Mouse (Mus musculus): ENCODE data around the gene Mpig6b. TPM values are rescaled to one million over a fixed set of nuclear protein-coding genes. Genes with fewer than 3 reads are reported as not detected.

Mpig6b gene
- polyA plus RNA-seq, 2 experiments = 2.3 to 4.0 TPM

GRCm38 (mm10) chr17:35058911-35059892, 6.8 kb downstream of the Mpig6b start, which contains the start of gene Ddah2:
Gene Ddah2, plus strand, starts transcription at chr17:35059035.
- peak within 1 kb of the TSS; percentile 86 for H3K4me2 ChIP-seq (ENCODE audit: low read depth)
- no peaks in the 10 kb centered on the region for H3K9me3 ChIP-seq (ENCODE audit: control insufficient read depth, low read length)
- peaks cover 4% of the 10 kb centered on the region for H3K27me3 ChIP-seq (ENCODE audit: control insufficient read depth, insufficient read depth, low read length)
- peak within 1 kb of the TSS; percentile 35 for H3K9ac ChIP-seq (replicated peaks)
- WGBS (ENCODE audit: insufficient replicate concordance) = under 1% methylated on average over 57 of the region's 57 CpGs
- peak; percentile 93 for TF ChIP-seq CTCF (IDR thresholded peaks at IDR 0.05; ENCODE audit: low read depth)
- 0 out of 2 replicates have a peak, but pooled peaks have one; percentile 6 for TF ChIP-seq EP300 (IDR thresholded peaks at IDR 0.05; ENCODE audit: low read depth)
- peak within 1 kb of the TSS; percentile 49 to 60 for H3K4me3 ChIP-seq (ENCODE audit: insufficient read depth in 1 of 2, low read depth in 2 of 2, low read length in 2 of 2)
- H3K27ac ChIP-seq = no peak within 1 kb of the TSS
- peaks cover 4 to 8% of the 10 kb centered on the region in 2 experiments; a peak in 3 of 4 replicates for H3K4me1 ChIP-seq (replicated peaks; ENCODE audit: control insufficient read depth in 2 of 2, insufficient read depth in 2 of 2, low read length in 1 of 2)
- ATAC-seq (ENCODE audit: insufficient read depth) = peak; percentile 70
- DNase-seq (ENCODE audit: low read depth in 3 of 3, low spot score in 3 of 3) = no peak
- peaks cover 18% of the 10 kb centered on the region for H3K36me3 ChIP-seq (replicated peaks; ENCODE audit: control insufficient read depth, insufficient read depth, low read depth)

- Histone ChIP-seq H3K36me3 (replicated peaks; ENCODE audit: control insufficient read depth, insufficient read depth, low read depth) (peaks cover 27% of the 10 kb centered on the region), H3K27ac (no peak overlapping the region), H3K4me1 (replicated peaks; ENCODE audit: control insufficient read depth in 2 of 2, insufficient read depth in 2 of 2, low read length in 1 of 2) (peaks cover 4 to 8% of the 10 kb centered on the region in 2 experiments; a peak in 3 of 4 replicates), H3K4me2 (ENCODE audit: low read depth) (no peak overlapping the region; the same call in 1 of the 2 replicates), H3K9me3 (ENCODE audit: control insufficient read depth, low read length) (no peaks in the 10 kb centered on the region), H3K9ac (replicated peaks) (no peak overlapping the region), H3K4me3 (ENCODE audit: insufficient read depth in 1 of 2, low read depth in 2 of 2, low read length in 2 of 2) (no peak overlapping the region), H3K27me3 (ENCODE audit: control insufficient read depth, insufficient read depth, low read length) (no peaks in the 10 kb centered on the region; the same call in 1 of the 2 replicates)
- 63% methylated on average over 9 of the region's 9 CpGs for WGBS (ENCODE audit: insufficient replicate concordance)
- DNase-seq (ENCODE audit: low read depth in 3 of 3, low spot score in 3 of 3) (no peak), ATAC-seq (ENCODE audit: insufficient read depth) (no peak)
- no peak for TF ChIP-seq EP300 (IDR thresholded peaks at IDR 0.05; ENCODE audit: low read depth)
Measured at GRCm38 (mm10) chr17:35058316-35058715, 7.7 kb downstream of the Mpig6b start.

GRCm38 (mm10) chr17:35057090-35057489, 8.9 kb downstream of the Mpig6b start:
- WGBS (ENCODE audit: insufficient replicate concordance) = 21% methylated on average over 3 of the region's 3 CpGs
- H3K27ac ChIP-seq = no peak overlapping the region

GRCm38 (mm10) chr17:35055691-35056495, 10.1 kb downstream of the Mpig6b start:
- no peak for TF ChIP-seq CTCF (IDR thresholded peaks at IDR 0.05; ENCODE audit: low read depth)
- no peak for TF ChIP-seq EP300 (IDR thresholded peaks at IDR 0.05; ENCODE audit: low read depth)
- Histone ChIP-seq H3K4me1 (replicated peaks; ENCODE audit: control insufficient read depth in 2 of 2, insufficient read depth in 2 of 2, low read length in 1 of 2) (peaks cover 13 to 18% of the 10 kb centered on the region in 2 experiments), H3K4me3 (ENCODE audit: insufficient read depth in 1 of 2, low read depth in 2 of 2, low read length in 2 of 2) (no peak overlapping the region), H3K36me3 (replicated peaks; ENCODE audit: control insufficient read depth, insufficient read depth, low read depth) (peaks cover 40% of the 10 kb centered on the region), H3K9me3 (ENCODE audit: control insufficient read depth, low read length) (no peaks in the 10 kb centered on the region), H3K4me2 (ENCODE audit: low read depth) (no peak overlapping the region), H3K9ac (replicated peaks) (no peak overlapping the region), H3K27ac (no peak overlapping the region), H3K27me3 (ENCODE audit: control insufficient read depth, insufficient read depth, low read length) (no peaks in the 10 kb centered on the region)
- ATAC-seq (ENCODE audit: insufficient read depth) (no peak), DNase-seq (ENCODE audit: low read depth in 3 of 3, low spot score in 3 of 3) (no peak)
- WGBS (ENCODE audit: insufficient replicate concordance) = 80% methylated on average over 7 of the region's 7 CpGs

More at GRCm38 (mm10) chr17:35057090-35057489, 8.9 kb downstream of the Mpig6b start:
- no peaks in the 10 kb centered on the region for H3K27me3 ChIP-seq (ENCODE audit: control insufficient read depth, insufficient read depth, low read length)
- DNase-seq (ENCODE audit: low read depth in 3 of 3, low spot score in 3 of 3) = no peak
- H3K4me2 ChIP-seq (ENCODE audit: low read depth) = no peak overlapping the region
- no peak overlapping the region for H3K9ac ChIP-seq (replicated peaks)
- peaks cover 39% of the 10 kb centered on the region for H3K36me3 ChIP-seq (replicated peaks; ENCODE audit: control insufficient read depth, insufficient read depth, low read depth)
- ATAC-seq (ENCODE audit: insufficient read depth) = peak; percentile 16; the same call in 1 of the 2 replicates
- no peak overlapping the region for H3K4me3 ChIP-seq (ENCODE audit: insufficient read depth in 1 of 2, low read depth in 2 of 2, low read length in 2 of 2)
- no peaks in the 10 kb centered on the region for H3K9me3 ChIP-seq (ENCODE audit: control insufficient read depth, low read length)
- peaks cover 6 to 12% of the 10 kb centered on the region in 2 experiments for H3K4me1 ChIP-seq (replicated peaks; ENCODE audit: control insufficient read depth in 2 of 2, insufficient read depth in 2 of 2, low read length in 1 of 2)
- TF ChIP-seq EP300 (IDR thresholded peaks at IDR 0.05; ENCODE audit: low read depth) (no peak), CTCF (IDR thresholded peaks at IDR 0.05; ENCODE audit: low read depth) (no peak)
